Mouse (Mus musculus) spleen, postnatal 36 days (tissue): ENCODE measurements at regions not wholly inside any gene's neighbourhood (a gene's known extent, or its start where the extent isn't known, plus 50 kb on each side); places are given as distances from the start of the nearest gene placed in this dataset.
A peak's percentile ranks its signal among the peaks of the same experiment; 100 is the strongest.

Experiments
- DNase-seq, 2 experiments: peaks; one replicate each; pipeline ENCODE4 v3.0.0; 2022; ENCODE audit warnings: low spot score in 2 of 2, mixed read lengths in 1 of 2

- no peak for DNase-seq
Observed at GRCm38 (mm10) chr5:18080761-18081160, 118.4 kb downstream of the Gnat3 start.

- no peak for DNase-seq
Observed at GRCm38 (mm10) chr5:18082219-18082618, 119.9 kb downstream of the Gnat3 start.

GRCm38 (mm10) chr5:18083789-18084188 lies 121.4 kb downstream of the Gnat3 start:
- DNase-seq = no peak

GRCm38 (mm10) chr5:18085456-18085855 lies 123.1 kb downstream of the Gnat3 start:
- DNase-seq = no peak

GRCm38 (mm10) chr5:18087919-18088445 lies 125.6 kb downstream of the Gnat3 start:
- peak in 1 of 2 experiments; percentile 1 for DNase-seq

GRCm38 (mm10) chr5:18089956-18090355 lies 127.6 kb downstream of the Gnat3 start:
- no peak for DNase-seq

GRCm38 (mm10) chr5:18114905-18115689 lies 152.7 kb downstream of the Gnat3 start:
- no peak for DNase-seq

GRCm38 (mm10) chr5:18135794-18136678 lies 173.7 kb downstream of the Gnat3 start:
- DNase-seq = no peak

GRCm38 (mm10) chr5:18137450-18138061 lies 175.2 kb downstream of the Gnat3 start:
- no peak for DNase-seq

GRCm38 (mm10) chr5:18152241-18152640 lies 189.9 kb downstream of the Gnat3 start:
- no peak for DNase-seq

- DNase-seq = no peak
Observed at GRCm38 (mm10) chr5:18153703-18154102, 191.4 kb downstream of the Gnat3 start.

- no peak for DNase-seq
Observed at GRCm38 (mm10) chr5:18163515-18163914, 196.6 kb downstream of the Gnai1 start.

GRCm38 (mm10) chr5:18177810-18178209 lies 182.3 kb downstream of the Gnai1 start:
- DNase-seq = no peak

- no peak for DNase-seq
Observed at GRCm38 (mm10) chr5:18211395-18212057, 148.6 kb downstream of the Gnai1 start.
